Mouse (Mus musculus): ENCODE measurements around the gene Hnrnpdl. TPM values are rescaled to one million over a fixed set of nuclear protein-coding genes. Genes with fewer than 3 reads are reported as not detected.
A peak's percentile ranks its signal among the peaks of the same experiment; 100 is the strongest.

Hnrnpdl gene
- total and polyA plus RNA-seq, 3 experiments: 75.6 to 207 (median 165) TPM

GRCm38 (mm10) chr5:100008485-100008884, 31.0 kb downstream of the Hnrnpdl start:
- H3K4me1 ChIP-seq (ENCODE audit: control insufficient read depth in 1 of 2, insufficient read depth in 2 of 2): no peaks in the 10 kb centered on the region
- dilution Hi-C loops (cut with MboI; ENCODE audit: extremely low pct_ligation_motif_present, extremely low pct_unique_long_range_greater_than_20kb, low sequenced_read_pairs): no loop called here
- no peaks in the 10 kb centered on the region for H3K36me3 ChIP-seq (replicated peaks in 1 of 2; ENCODE audit: control insufficient read depth in 1 of 2, insufficient read depth in 1 of 2, low read length in 1 of 2)
- peak; percentile 23 for DNase-seq (ENCODE audit: extremely low read depth)
- no peaks in the 10 kb centered on the region for H3K79me2 ChIP-seq (replicated peaks; ENCODE audit: control insufficient read depth, extremely low read depth, insufficient read depth, poor library complexity, severe bottlenecking)
- in situ Hi-C loops (cut with MboI; ENCODE audit: low pct_ligation_motif_present, low pct_unique_long_range_greater_than_20kb, low sequenced_read_pairs): no loop called here
- H3K9me3 ChIP-seq (replicated peaks; ENCODE audit: low read length): peaks cover 2% of the 10 kb centered on the region
- H3K9ac ChIP-seq (ENCODE audit: insufficient read depth, low read depth): no peak overlapping the region
- TF ChIP-seq NRF1 (IDR thresholded peaks at IDR 0.05; ENCODE audit: low read depth, low read length) (no peak), NELFE (IDR thresholded peaks at IDR 0.05; ENCODE audit: low read depth, low read length) (no peak), CTCF (conservative IDR thresholded peaks at IDR 0.05 in 1 of 2, IDR thresholded peaks at IDR 0.05 in 1 of 2; ENCODE audit: low read depth in 2 of 2, low read length in 2 of 2) (peak in 1 of 2 experiments; percentile 39; a peak in 2 of 4 replicates)
- no peak overlapping the region for H3K4me3 ChIP-seq (replicated peaks in 1 of 3; ENCODE audit: low read depth in 2 of 3, low read length in 2 of 3, poor library complexity in 1 of 3)
- no peak overlapping the region for H3K27ac ChIP-seq (ENCODE audit: insufficient read depth, low read depth)
- no peak overlapping the region for H3K4me2 ChIP-seq (ENCODE audit: insufficient read depth, low read depth, poor library complexity, severe bottlenecking)
- no peaks in the 10 kb centered on the region for H3K27me3 ChIP-seq (replicated peaks)

GRCm38 (mm10) chr5:100007040-100007375, 32.5 kb downstream of the Hnrnpdl start:
- no peaks in the 10 kb centered on the region for H3K36me3 ChIP-seq (replicated peaks in 1 of 2; ENCODE audit: control insufficient read depth in 1 of 2, insufficient read depth in 1 of 2, low read length in 1 of 2)
- peak; percentile 42 to 51 for TF ChIP-seq CTCF (conservative IDR thresholded peaks at IDR 0.05 in 1 of 2, IDR thresholded peaks at IDR 0.05 in 1 of 2; ENCODE audit: low read depth in 2 of 2, low read length in 2 of 2)
- TF ChIP-seq MYC (IDR thresholded peaks at IDR 0.05; ENCODE audit: low read depth, low read length): no peak
- H3K4me3 ChIP-seq (replicated peaks in 1 of 3; ENCODE audit: low read depth in 2 of 3, low read length in 2 of 3, poor library complexity in 1 of 3): no peak overlapping the region
- H3K79me2 ChIP-seq (replicated peaks; ENCODE audit: control insufficient read depth, extremely low read depth, insufficient read depth, poor library complexity, severe bottlenecking): no peaks in the 10 kb centered on the region
- DNase-seq (ENCODE audit: extremely low read depth): peak; percentile 33
- H3K4me2 ChIP-seq (ENCODE audit: insufficient read depth, low read depth, poor library complexity, severe bottlenecking): no peak overlapping the region
- H3K27me3 ChIP-seq (replicated peaks): no peaks in the 10 kb centered on the region
- dilution Hi-C loops (cut with MboI; ENCODE audit: extremely low pct_ligation_motif_present, extremely low pct_unique_long_range_greater_than_20kb, low sequenced_read_pairs) (no loop called here), in situ Hi-C loops (cut with MboI; ENCODE audit: low pct_ligation_motif_present, low pct_unique_long_range_greater_than_20kb, low sequenced_read_pairs) (no loop called here)
- H3K27ac ChIP-seq (ENCODE audit: insufficient read depth, low read depth): no peak overlapping the region
- no peaks in the 10 kb centered on the region for H3K4me1 ChIP-seq (ENCODE audit: control insufficient read depth in 1 of 2, insufficient read depth in 2 of 2)
- H3K9ac ChIP-seq (ENCODE audit: insufficient read depth, low read depth): no peak overlapping the region
- H3K9me3 ChIP-seq (replicated peaks; ENCODE audit: low read length): peaks cover 2% of the 10 kb centered on the region

GRCm38 (mm10) chr5:100006324-100007039, 33.0 kb downstream of the Hnrnpdl start:
- H3K4me3 ChIP-seq (replicated peaks in 1 of 3; ENCODE audit: low read depth in 2 of 3, low read length in 2 of 3, poor library complexity in 1 of 3): no peak overlapping the region
- in situ Hi-C loops (cut with MboI; ENCODE audit: low pct_ligation_motif_present, low pct_unique_long_range_greater_than_20kb, low sequenced_read_pairs) (no loop called here), dilution Hi-C loops (cut with MboI; ENCODE audit: extremely low pct_ligation_motif_present, extremely low pct_unique_long_range_greater_than_20kb, low sequenced_read_pairs) (no loop called here)
- H3K4me1 ChIP-seq (ENCODE audit: control insufficient read depth in 1 of 2, insufficient read depth in 2 of 2): no peaks in the 10 kb centered on the region
- peaks cover 2% of the 10 kb centered on the region for H3K9me3 ChIP-seq (replicated peaks; ENCODE audit: low read length)
- H3K9ac ChIP-seq (ENCODE audit: insufficient read depth, low read depth): no peak overlapping the region
- TF ChIP-seq USF1 (IDR thresholded peaks at IDR 0.05; ENCODE audit: low read depth, low read length) (no peak), ETS1 (conservative IDR thresholded peaks at IDR 0.05; ENCODE audit: low read depth, low read length) (no peak), CHD2 (IDR thresholded peaks at IDR 0.05; ENCODE audit: low read length) (no peak), TCF12 (IDR thresholded peaks at IDR 0.05; ENCODE audit: low read depth, low read length) (no peak)
- DNase-seq (ENCODE audit: extremely low read depth): no peak
- H3K79me2 ChIP-seq (replicated peaks; ENCODE audit: control insufficient read depth, extremely low read depth, insufficient read depth, poor library complexity, severe bottlenecking): no peaks in the 10 kb centered on the region
- no peak overlapping the region for H3K27ac ChIP-seq (ENCODE audit: insufficient read depth, low read depth)
- H3K27me3 ChIP-seq (replicated peaks): no peaks in the 10 kb centered on the region
- H3K36me3 ChIP-seq (replicated peaks in 1 of 2; ENCODE audit: control insufficient read depth in 1 of 2, insufficient read depth in 1 of 2, low read length in 1 of 2): no peaks in the 10 kb centered on the region
- no peak overlapping the region for H3K4me2 ChIP-seq (ENCODE audit: insufficient read depth, low read depth, poor library complexity, severe bottlenecking)

Measured in CH12.LX (cell line).